Mouse (Mus musculus): ENCODE data around the gene Sparcl1. TPM values are rescaled to one million over a fixed set of nuclear protein-coding genes. Genes with fewer than 3 reads are reported as not detected.
A peak's percentile ranks its signal among the peaks of the same experiment; 100 is the strongest.

The Sparcl1 gene
- polyA plus RNA-seq, 1 experiment from 2014 or later = 61.9 TPM

DNA sequence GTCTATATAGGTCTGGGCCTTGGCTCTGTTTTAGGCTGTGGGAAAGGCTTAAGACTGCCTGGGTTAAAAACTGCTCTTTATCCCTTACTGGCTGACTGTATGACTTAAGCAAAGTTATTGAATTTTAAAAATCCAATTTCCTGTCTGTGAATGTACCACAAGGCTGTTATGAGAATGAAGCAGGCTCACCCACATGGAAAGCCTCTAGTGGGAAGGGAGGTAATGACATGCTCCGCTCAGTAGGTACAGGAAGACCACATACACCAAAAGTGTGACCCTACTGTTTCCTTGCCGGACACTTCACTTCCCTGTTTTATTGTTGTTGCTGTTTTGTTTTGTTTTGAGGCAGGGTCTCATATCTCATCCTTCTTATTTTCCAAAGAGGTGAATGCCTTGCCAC lies 27.5 kb upstream of the Sparcl1 start:
- Histone ChIP-seq H3K27me3 (ENCODE audit: control insufficient read depth, insufficient read depth, low read length) (no peaks in the 10 kb centered on the region), H3K9me3 (ENCODE audit: control insufficient read depth, low read length) (no peaks in the 10 kb centered on the region), H3K36me3 (ENCODE audit: control insufficient read depth, insufficient read depth, low read length) (no peaks in the 10 kb centered on the region), H3K4me1 (replicated peaks; ENCODE audit: control insufficient read depth, insufficient read depth, low read length) (no peaks in the 10 kb centered on the region), H3K9ac (ENCODE audit: low read depth, low read length) (no peak overlapping the region), H3K4me3 (ENCODE audit: low read depth, low read length) (no peak overlapping the region), H3K27ac (ENCODE audit: low read depth, low read length) (no peak overlapping the region), H3K4me2 (replicated peaks; ENCODE audit: low read depth, low read length) (no peak overlapping the region)
- DNase-seq (ENCODE audit: low spot score) = no peak
- 87% methylated on average over 2 of the region's 2 CpGs for WGBS
- no peak for ATAC-seq (ENCODE audit: low FRiP score)

DNA sequence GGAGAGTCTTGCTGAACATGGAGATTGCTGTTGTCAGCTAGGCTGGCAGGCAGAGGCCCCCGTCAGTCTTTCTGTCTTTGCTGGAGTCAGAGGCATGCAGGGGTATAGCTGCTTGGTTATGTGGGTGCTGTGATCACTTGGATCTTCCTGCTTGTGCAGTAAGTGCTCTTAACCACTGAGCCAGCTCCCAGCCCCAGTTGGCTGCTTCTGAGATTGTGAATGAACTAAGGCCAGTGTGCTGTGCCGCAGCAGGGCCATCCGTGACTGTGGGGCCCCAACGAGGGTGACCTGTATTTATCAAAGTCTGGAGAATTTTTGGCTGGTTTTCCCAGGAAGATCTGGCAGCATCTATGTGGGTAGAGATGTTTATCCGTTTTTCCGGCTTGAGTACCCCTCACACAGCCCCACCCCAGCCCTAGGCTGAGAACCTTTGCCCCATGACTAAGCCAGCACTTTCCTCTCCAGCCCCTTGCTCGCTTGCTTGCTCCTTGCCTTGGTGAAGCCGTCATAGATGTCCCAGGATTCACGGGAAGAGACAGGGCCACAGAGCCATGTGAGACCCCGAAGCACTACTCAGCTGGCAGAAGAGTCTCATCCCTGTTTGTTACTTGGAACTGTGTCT lies 24.5 kb upstream of the Sparcl1 start:
- Histone ChIP-seq H3K4me1 (replicated peaks; ENCODE audit: control insufficient read depth, insufficient read depth, low read length) (no peaks in the 10 kb centered on the region), H3K4me3 (ENCODE audit: low read depth, low read length) (no peak overlapping the region), H3K4me2 (replicated peaks; ENCODE audit: low read depth, low read length) (no peak overlapping the region), H3K27ac (ENCODE audit: low read depth, low read length) (no peak overlapping the region), H3K36me3 (ENCODE audit: control insufficient read depth, insufficient read depth, low read length) (no peaks in the 10 kb centered on the region), H3K9me3 (ENCODE audit: control insufficient read depth, low read length) (no peaks in the 10 kb centered on the region), H3K27me3 (ENCODE audit: control insufficient read depth, insufficient read depth, low read length) (no peaks in the 10 kb centered on the region), H3K9ac (ENCODE audit: low read depth, low read length) (no peak overlapping the region)
- no peak for ATAC-seq (ENCODE audit: low FRiP score)
- WGBS = 84% methylated on average over 10 of the region's 10 CpGs
- DNase-seq (ENCODE audit: low spot score) = no peak

DNA sequence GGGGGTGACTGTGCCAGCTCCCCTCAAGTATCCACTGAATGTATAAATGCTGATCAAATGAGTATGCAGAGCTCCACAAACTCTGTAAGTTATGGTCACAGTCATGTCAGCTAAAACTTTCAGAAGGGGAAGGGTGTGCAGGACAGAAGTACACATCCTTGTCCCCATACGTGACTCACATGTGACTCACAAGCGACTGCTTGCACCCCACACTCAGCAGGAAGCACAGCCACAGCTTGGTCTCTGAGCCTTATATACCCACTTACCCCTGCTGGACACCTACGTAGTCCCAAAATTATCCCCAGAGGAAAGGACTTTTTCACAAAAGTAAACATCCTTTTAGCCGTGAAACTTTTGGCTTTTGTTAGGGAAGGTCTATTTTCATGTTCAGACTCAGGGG lies 20.2 kb upstream of the Sparcl1 start:
- DNase-seq (ENCODE audit: low spot score) (no peak), ATAC-seq (ENCODE audit: low FRiP score) (no peak)
- Histone ChIP-seq H3K4me3 (ENCODE audit: low read depth, low read length) (no peak overlapping the region), H3K9ac (ENCODE audit: low read depth, low read length) (no peak overlapping the region), H3K4me2 (replicated peaks; ENCODE audit: low read depth, low read length) (no peak overlapping the region), H3K27me3 (ENCODE audit: control insufficient read depth, insufficient read depth, low read length) (no peaks in the 10 kb centered on the region), H3K9me3 (ENCODE audit: control insufficient read depth, low read length) (no peaks in the 10 kb centered on the region), H3K4me1 (replicated peaks; ENCODE audit: control insufficient read depth, insufficient read depth, low read length) (no peaks in the 10 kb centered on the region), H3K27ac (ENCODE audit: low read depth, low read length) (no peak overlapping the region), H3K36me3 (ENCODE audit: control insufficient read depth, insufficient read depth, low read length) (no peaks in the 10 kb centered on the region)
- 71% methylated on average over 4 of the region's 4 CpGs for WGBS

DNA sequence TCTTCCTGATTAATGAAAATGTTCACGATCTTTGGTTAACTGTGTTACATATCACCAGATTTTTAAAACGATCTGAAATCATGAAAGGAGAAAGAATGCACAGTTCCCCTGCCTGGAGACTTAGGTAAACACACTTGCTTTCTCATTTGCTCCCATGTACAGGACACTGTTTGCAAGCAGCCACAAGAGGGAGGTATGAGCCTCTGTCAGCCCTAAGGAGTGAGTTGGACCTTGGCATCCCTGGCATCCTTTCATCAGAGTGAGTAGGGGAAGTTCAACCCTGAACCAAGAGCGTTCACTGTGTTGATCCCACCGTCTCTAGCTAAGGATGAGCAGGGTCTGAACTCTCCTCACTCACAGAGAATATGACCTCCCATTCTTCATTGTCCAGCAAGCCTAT lies 18.0 kb upstream of the Sparcl1 start:
- DNase-seq (ENCODE audit: low spot score) (peak; percentile 19), ATAC-seq (ENCODE audit: low FRiP score) (no peak)
- H3K9ac ChIP-seq (ENCODE audit: low read depth, low read length) = no peak overlapping the region

DNA sequence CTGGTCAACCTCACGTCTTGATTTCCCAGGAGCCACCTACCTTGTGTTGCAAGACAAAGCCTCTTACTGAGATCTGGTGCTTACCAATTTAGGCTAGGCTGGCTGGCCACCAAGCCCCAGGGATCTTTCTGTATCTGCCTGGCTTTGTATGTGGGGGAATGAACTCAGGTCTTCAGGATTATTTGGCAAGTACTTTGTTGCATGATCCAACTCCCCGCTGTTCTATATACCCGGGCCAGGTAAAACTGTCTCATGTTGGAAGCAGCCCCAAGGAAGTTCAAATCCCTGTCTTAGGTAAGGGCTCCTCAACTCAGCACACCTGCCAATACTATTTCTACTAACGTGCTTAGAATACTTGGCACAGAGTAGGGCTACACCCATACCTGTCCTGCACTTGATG lies 17.4 kb upstream of the Sparcl1 start:
- Histone ChIP-seq H3K4me1 (replicated peaks; ENCODE audit: control insufficient read depth, insufficient read depth, low read length) (no peaks in the 10 kb centered on the region), H3K4me2 (replicated peaks; ENCODE audit: low read depth, low read length) (no peak overlapping the region), H3K36me3 (ENCODE audit: control insufficient read depth, insufficient read depth, low read length) (no peaks in the 10 kb centered on the region), H3K27ac (ENCODE audit: low read depth, low read length) (no peak overlapping the region), H3K27me3 (ENCODE audit: control insufficient read depth, insufficient read depth, low read length) (no peaks in the 10 kb centered on the region), H3K9ac (ENCODE audit: low read depth, low read length) (no peak overlapping the region), H3K9me3 (ENCODE audit: control insufficient read depth, low read length) (no peaks in the 10 kb centered on the region), H3K4me3 (ENCODE audit: low read depth, low read length) (no peak overlapping the region)
- ATAC-seq (ENCODE audit: low FRiP score) (no peak), DNase-seq (ENCODE audit: low spot score) (no peak)
- WGBS = 93% methylated on average over 4 of the region's 4 CpGs

More for the DNA sequence above, 18.0 kb upstream of the Sparcl1 start:
- Histone ChIP-seq H3K4me1 (replicated peaks; ENCODE audit: control insufficient read depth, insufficient read depth, low read length) (no peaks in the 10 kb centered on the region), H3K27ac (ENCODE audit: low read depth, low read length) (no peak overlapping the region), H3K4me3 (ENCODE audit: low read depth, low read length) (no peak overlapping the region), H3K9me3 (ENCODE audit: control insufficient read depth, low read length) (no peaks in the 10 kb centered on the region), H3K4me2 (replicated peaks; ENCODE audit: low read depth, low read length) (no peak overlapping the region), H3K36me3 (ENCODE audit: control insufficient read depth, insufficient read depth, low read length) (no peaks in the 10 kb centered on the region), H3K27me3 (ENCODE audit: control insufficient read depth, insufficient read depth, low read length) (no peaks in the 10 kb centered on the region)
- 77% methylated on average over 4 of the region's 4 CpGs for WGBS

DNA sequence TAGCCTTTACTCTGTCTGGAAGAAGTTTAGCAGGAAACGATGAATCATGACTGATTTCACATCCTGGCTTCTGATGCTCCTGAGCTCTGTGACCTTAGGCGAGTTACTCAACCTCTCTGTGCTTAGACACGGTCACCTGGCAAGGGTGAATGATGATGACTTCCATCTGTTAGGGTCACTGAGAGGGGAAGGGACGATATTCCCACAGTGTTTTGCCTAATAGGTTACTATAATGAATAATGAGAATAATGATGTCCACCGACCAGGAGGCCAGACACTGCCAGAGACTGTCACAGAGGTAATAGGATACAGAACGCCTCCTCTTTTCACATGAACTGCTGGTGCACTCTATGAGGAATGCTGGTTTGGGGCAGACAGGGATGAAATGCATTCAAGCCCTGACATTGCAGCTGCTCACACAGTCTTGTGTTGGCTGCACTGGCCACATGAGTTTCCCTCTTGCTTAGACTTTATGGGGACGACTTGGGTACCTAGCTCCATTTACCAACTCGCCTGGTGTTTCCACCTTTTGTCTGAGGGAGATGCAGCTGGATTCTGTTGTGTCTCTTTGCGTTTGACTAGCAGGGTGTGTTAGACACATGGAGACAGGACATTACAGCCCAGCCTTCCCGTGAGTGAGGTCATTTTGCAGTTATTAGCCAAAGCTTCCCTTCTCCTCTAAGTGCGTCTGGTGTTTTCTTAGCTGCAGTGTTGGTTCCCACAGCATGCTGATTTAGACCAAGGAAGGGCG lies 14.9 kb upstream of the Sparcl1 start:
- Histone ChIP-seq H3K4me3 (ENCODE audit: low read depth, low read length) (no peak overlapping the region), H3K27ac (ENCODE audit: low read depth, low read length) (0 out of 2 replicates have a peak overlapping the region, but pooled peaks have one; percentile 24), H3K27me3 (ENCODE audit: control insufficient read depth, insufficient read depth, low read length) (no peaks in the 10 kb centered on the region), H3K4me2 (replicated peaks; ENCODE audit: low read depth, low read length) (no peak overlapping the region), H3K9me3 (ENCODE audit: control insufficient read depth, low read length) (no peaks in the 10 kb centered on the region), H3K9ac (ENCODE audit: low read depth, low read length) (no peak overlapping the region), H3K4me1 (replicated peaks; ENCODE audit: control insufficient read depth, insufficient read depth, low read length) (no peaks in the 10 kb centered on the region), H3K36me3 (ENCODE audit: control insufficient read depth, insufficient read depth, low read length) (no peaks in the 10 kb centered on the region)
- peak; percentile 43; the same call in 1 of the 2 replicates for ATAC-seq (ENCODE audit: low FRiP score)
- DNase-seq (ENCODE audit: low spot score) = no peak
- 59% methylated on average over 12 of the region's 12 CpGs for WGBS

DNA sequence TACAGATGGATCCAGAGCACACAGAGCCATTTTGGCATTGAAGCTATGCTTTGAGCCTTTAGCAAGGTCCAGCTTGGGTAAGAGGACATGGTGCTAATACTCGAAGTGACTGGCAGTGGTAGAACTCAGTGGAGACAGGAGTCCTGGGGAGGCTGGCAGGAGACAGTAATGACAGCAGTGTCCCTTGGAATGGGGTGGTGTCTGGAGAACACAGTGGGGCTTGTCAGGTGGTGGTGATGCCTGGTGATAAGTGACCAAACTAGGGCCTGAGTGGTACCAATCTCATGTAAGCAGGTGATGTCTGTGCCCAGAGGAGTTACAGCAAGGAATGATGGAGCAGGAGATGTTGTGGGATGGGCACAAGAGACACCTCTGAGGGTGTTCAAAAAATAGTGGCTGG lies 13.8 kb upstream of the Sparcl1 start:
- H3K4me3 ChIP-seq (ENCODE audit: low read depth, low read length) = no peak overlapping the region
- no peaks in the 10 kb centered on the region for H3K27me3 ChIP-seq (ENCODE audit: control insufficient read depth, insufficient read depth, low read length)

DNA sequence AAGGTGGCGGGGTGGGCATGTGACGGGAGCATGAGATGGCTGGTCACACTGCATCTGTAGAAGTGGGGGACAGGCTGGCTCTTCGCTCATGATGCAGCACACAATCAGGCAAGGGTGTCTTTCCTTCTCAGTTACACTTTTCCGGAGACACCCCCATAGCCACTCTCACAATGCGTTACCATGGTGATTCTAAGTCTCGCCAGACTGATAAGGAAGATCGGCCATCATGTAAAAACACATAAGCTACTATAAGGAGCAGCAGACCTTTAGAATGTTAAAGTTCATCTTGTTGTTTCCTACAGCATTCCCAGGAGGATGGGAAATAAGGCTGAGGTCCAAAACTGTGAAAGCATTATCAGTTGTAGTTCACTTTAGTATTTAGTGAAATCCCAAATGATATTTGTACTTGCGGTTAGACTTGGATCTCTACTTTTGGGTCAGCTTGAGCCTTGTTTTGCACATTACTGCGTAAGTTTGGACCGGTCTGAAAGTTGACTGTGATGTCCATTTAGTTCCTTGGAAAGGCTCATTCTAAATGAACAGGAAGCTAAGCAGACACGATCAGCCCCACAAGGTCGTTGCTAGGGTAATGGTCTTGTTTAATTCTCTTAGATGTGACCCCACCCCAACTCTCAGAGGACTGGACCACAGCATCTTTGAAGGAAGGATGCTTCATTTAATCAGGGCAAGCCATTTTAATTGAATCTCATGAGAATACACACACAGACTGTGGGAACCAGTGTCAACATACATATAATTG lies 13.2 kb upstream of the Sparcl1 start:
- Histone ChIP-seq H3K9me3 (ENCODE audit: control insufficient read depth, low read length) (no peaks in the 10 kb centered on the region), H3K27ac (ENCODE audit: low read depth, low read length) (no peak overlapping the region), H3K36me3 (ENCODE audit: control insufficient read depth, insufficient read depth, low read length) (no peaks in the 10 kb centered on the region), H3K4me1 (replicated peaks; ENCODE audit: control insufficient read depth, insufficient read depth, low read length) (no peaks in the 10 kb centered on the region), H3K9ac (ENCODE audit: low read depth, low read length) (no peak overlapping the region), H3K27me3 (ENCODE audit: control insufficient read depth, insufficient read depth, low read length) (no peaks in the 10 kb centered on the region), H3K4me2 (replicated peaks; ENCODE audit: low read depth, low read length) (no peak overlapping the region), H3K4me3 (ENCODE audit: low read depth, low read length) (no peak overlapping the region)
- 85% methylated on average over 12 of the region's 12 CpGs for WGBS
- no peak for ATAC-seq (ENCODE audit: low FRiP score)
- no peak for DNase-seq (ENCODE audit: low spot score)

More for the DNA sequence above, 13.8 kb upstream of the Sparcl1 start:
- DNase-seq (ENCODE audit: low spot score) (no peak), ATAC-seq (ENCODE audit: low FRiP score) (no peak)
- Histone ChIP-seq H3K9ac (ENCODE audit: low read depth, low read length) (no peak overlapping the region), H3K27ac (ENCODE audit: low read depth, low read length) (no peak overlapping the region), H3K36me3 (ENCODE audit: control insufficient read depth, insufficient read depth, low read length) (no peaks in the 10 kb centered on the region), H3K9me3 (ENCODE audit: control insufficient read depth, low read length) (no peaks in the 10 kb centered on the region), H3K4me1 (replicated peaks; ENCODE audit: control insufficient read depth, insufficient read depth, low read length) (no peaks in the 10 kb centered on the region), H3K4me2 (replicated peaks; ENCODE audit: low read depth, low read length) (no peak overlapping the region)
- 89% methylated on average over 1 of the region's 1 CpGs for WGBS
